Mouse (Mus musculus): ENCODE measurements around the gene Acot8.
A peak's percentile ranks its signal among the peaks of the same experiment; 100 is the strongest.

The Acot8 gene

GRCm38 (mm10) chr2:164754105-164754504, 50.6 kb downstream of the Acot8 start:
- no peak for DNase-seq (ENCODE audit: low spot score)

DNA sequence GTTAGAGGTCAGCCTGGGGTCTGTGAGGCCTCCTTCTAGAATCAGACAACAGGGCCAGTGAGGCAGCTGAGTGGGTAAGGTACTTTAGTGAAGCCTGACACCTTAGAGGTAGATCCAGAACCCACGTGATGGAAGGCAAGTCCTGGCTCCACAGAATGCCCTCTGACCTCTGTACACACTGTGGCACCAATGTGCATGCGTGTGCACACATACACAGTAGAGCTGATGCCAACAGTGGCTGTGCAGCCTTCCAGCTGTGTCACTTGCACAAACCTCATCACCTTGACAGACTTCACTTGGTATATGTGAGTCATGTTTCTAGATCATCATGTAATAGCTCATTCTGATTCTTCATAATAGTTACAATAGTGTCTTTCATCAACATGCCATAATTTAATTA, 52.2 kb downstream of the Acot8 start:
- DNase-seq (ENCODE audit: low spot score), result no peak

- DNase-seq (ENCODE audit: low spot score), result peak; percentile 20
Observed at GRCm38 (mm10) chr2:164748991-164749390, 55.7 kb downstream of the Acot8 start.

- no peak for DNase-seq (ENCODE audit: low spot score)
Observed at GRCm38 (mm10) chr2:164748191-164748590, 56.5 kb downstream of the Acot8 start.

DNA sequence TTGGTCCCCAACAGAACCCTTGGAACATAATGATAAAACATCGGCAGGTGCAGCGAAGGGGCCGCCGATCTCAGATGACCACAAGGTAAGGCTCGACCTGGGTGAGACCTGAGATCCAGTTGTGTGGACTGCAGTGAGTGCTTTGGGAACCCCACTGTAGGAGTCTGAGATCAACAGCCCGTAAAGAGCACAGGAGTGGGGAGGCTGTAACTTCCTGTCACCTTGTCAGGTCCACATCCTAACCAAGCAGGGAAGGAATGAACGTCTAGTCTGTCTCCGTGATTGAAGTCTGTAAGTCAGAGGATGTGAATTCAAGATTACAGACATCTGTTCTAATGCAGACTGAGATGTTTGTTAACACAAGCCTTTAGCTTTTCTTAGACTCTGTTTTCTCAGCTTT, 58.0 kb downstream of the Acot8 start:
- no peak for DNase-seq (ENCODE audit: low spot score)

DNA sequence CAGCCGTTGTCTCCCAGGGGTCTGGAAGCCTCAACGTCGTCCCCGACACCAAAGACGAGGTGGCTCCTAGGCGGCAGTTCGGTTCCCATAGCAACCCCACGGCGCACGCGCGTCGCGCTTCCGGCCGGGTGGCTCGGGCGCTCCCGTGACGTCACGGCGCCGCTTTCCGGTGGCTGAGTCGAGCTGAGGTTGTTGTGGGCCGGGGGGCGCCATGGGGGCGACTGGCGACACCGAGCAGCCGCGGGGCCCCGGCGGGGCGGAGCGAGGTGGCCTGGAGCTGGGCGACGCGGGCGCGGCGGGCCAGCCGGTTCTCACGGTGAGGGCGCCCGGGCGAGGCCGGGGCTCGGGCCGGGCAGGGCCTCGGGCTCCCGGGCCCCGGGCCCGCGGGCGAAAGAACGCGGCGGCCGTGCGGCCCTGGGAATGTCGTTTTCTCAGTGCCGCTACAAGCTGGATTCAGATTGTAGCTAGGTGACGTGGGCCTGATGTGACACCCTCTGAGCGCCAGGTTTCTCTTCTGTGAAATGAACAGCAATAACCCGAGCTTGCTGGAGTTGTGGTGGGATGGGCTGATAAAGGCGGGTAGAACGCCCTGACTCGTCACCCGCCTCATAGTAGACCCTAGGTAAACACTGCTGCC, 58.7 kb downstream of the Acot8 start, which contains the start of the genes Wfdc3 and Dnttip1:
Gene Wfdc3, minus strand, starts transcription at position 89 of the 637 bp plus-strand sequence.
Gene Dnttip1, plus strand, starts transcription at position 141 of the 637 bp plus-strand sequence.
- peak; percentile 93 for DNase-seq (ENCODE audit: low spot score)

DNA sequence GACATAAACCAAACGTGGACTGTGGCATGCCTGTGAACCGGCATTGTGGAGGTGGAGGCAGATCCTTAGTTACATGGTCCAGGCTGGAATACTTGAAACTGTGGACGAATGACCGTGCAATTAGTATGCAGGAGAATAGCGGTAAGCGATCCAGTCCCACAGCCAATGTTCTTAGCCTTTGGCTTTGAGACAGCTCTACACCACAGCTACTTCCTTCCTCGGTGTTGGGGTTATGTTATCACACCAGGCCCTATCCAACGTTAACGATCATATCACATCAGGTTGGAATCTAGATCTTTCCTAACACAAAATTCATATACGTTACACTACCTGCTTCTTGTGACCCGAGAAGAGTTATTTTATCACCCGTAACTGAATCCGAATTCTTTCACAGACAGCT, 59.7 kb downstream of the Acot8 start:
- DNase-seq (ENCODE audit: low spot score), result no peak

Data from MN1 (cell line).